Mouse (Mus musculus): Measurements from ENCODE around the gene Mfge8. TPM values are rescaled to one million over a fixed set of nuclear protein-coding genes. Genes with fewer than 3 reads are reported as not detected.

The Mfge8 gene
- total and polyA plus RNA-seq, 3 experiments = 4.9 to 9.5 TPM; not detected in 1

DNA sequence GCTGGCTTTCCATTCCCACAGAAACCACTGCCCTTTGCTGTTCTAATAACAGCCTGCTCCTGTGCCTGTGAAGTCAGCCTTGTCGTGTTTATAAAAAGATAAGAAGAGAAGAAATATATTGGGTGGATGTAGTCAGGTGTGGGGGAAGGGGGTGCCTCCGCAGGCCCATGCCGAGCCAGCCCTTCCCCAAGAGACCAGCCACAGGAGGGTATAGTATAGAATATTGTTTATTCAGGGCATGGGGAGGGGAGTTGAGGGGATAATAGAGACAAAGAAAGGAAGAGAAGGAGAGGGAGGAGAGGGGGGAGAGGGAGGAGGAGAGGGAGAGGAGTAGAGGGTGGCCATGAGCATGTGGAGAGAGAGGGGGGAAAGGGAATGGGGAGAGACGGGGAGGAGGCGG is 40.4 kb upstream of the Mfge8 start:
- Histone ChIP-seq H3K4me3 (ENCODE audit: control insufficient read depth in 1 of 2, insufficient read depth in 1 of 2, low read depth in 2 of 2, low read length in 2 of 2) (no peak overlapping the region), H3K9me3 (replicated peaks; ENCODE audit: insufficient read depth, low read length) (no peaks in the 10 kb centered on the region), H3K4me1 (ENCODE audit: control insufficient read depth in 1 of 2, insufficient read depth in 2 of 2, low read length in 2 of 2) (peaks cover 0 to 7% of the 10 kb centered on the region in 2 experiments; a peak in 1 of 4 replicates), H3K27me3 (ENCODE audit: control insufficient read depth in 1 of 2, insufficient read depth in 2 of 2, low read length in 2 of 2) (no peaks in the 10 kb centered on the region), H3K9ac (ENCODE audit: control insufficient read depth, low read depth, low read length, poor library complexity, severe bottlenecking) (no peak overlapping the region), H3K79me2 (ENCODE audit: control insufficient read depth, insufficient read depth, low read length, poor library complexity) (no peaks in the 10 kb centered on the region), H3K36me3 (ENCODE audit: control insufficient read depth in 1 of 2, insufficient read depth in 2 of 2, low read length in 2 of 2) (peaks cover 0 to 5% of the 10 kb centered on the region in 2 experiments; a peak in 2 of 4 replicates), H3K27ac (ENCODE audit: control insufficient read depth, low read depth, low read length) (no peak overlapping the region)
- no peak for DNase-seq (ENCODE audit: low read depth, low spot score)
- no peak for TF ChIP-seq POLR2AphosphoS2 (IDR thresholded peaks at IDR 0.05; ENCODE audit: low read length)
- no peak for TF ChIP-seq RCOR1 (IDR thresholded peaks at IDR 0.05; ENCODE audit: low read depth, low read length)
- TF ChIP-seq EP300 (IDR thresholded peaks at IDR 0.05; ENCODE audit: low read depth in 1 of 2, low read length in 2 of 2) = no peak
- TF ChIP-seq JUND (IDR thresholded peaks at IDR 0.05; ENCODE audit: low read depth, low read length) = no peak
- TF ChIP-seq RAD21 (IDR thresholded peaks at IDR 0.05; ENCODE audit: low read depth, low read length) = no peak
- no peak for TF ChIP-seq NRF1 (IDR thresholded peaks at IDR 0.05; ENCODE audit: insufficient read depth, low read depth, low read length, poor library complexity, severe bottlenecking)
- TF ChIP-seq TCF12 (IDR thresholded peaks at IDR 0.05; ENCODE audit: low read depth, low read length) = no peak
- no peak for TF ChIP-seq SIN3A (IDR thresholded peaks at IDR 0.05; ENCODE audit: low read length)
- no peak for TF ChIP-seq E2F4 (IDR thresholded peaks at IDR 0.05; ENCODE audit: borderline replicate concordance, low read depth, low read length)
- TF ChIP-seq CTCF (IDR thresholded peaks at IDR 0.05 in 2 of 3, conservative IDR thresholded peaks at IDR 0.05 in 1 of 3; ENCODE audit: control insufficient read depth in 1 of 3, insufficient read depth in 1 of 3, low read depth in 2 of 3, low read length in 3 of 3, poor library complexity in 1 of 3, severe bottlenecking in 1 of 3) = no peak
- no peak for TF ChIP-seq MAX (IDR thresholded peaks at IDR 0.05; ENCODE audit: low read length)
- no peak for TF ChIP-seq MAFK (IDR thresholded peaks at IDR 0.05; ENCODE audit: borderline replicate concordance, low read depth, low read length)
- TF ChIP-seq POLR2AphosphoS5 (IDR thresholded peaks at IDR 0.05; ENCODE audit: borderline replicate concordance, low read depth, low read length) = no peak
- no peak for TF ChIP-seq SMC3 (IDR thresholded peaks at IDR 0.05; ENCODE audit: low read depth, low read length)
- no peak for TF ChIP-seq UBTF (IDR thresholded peaks at IDR 0.05; ENCODE audit: borderline replicate concordance, insufficient read depth, low read depth, low read length)
- TF ChIP-seq TBP (IDR thresholded peaks at IDR 0.05; ENCODE audit: low read depth, low read length) = no peak
- no peak for TF ChIP-seq KAT2A (conservative IDR thresholded peaks at IDR 0.05; ENCODE audit: low read depth, low read length)

- DNase-seq (ENCODE audit: low read depth, low spot score) = no peak
- Histone ChIP-seq H3K4me1 (ENCODE audit: control insufficient read depth in 1 of 2, insufficient read depth in 2 of 2, low read length in 2 of 2) (peaks cover 0 to 7% of the 10 kb centered on the region in 2 experiments; a peak in 1 of 4 replicates), H3K27me3 (ENCODE audit: control insufficient read depth in 1 of 2, insufficient read depth in 2 of 2, low read length in 2 of 2) (0 out of 4 replicates have a peak, but pooled peaks cover 0 to 2% of the 10 kb centered on the region in 2 experiments), H3K79me2 (ENCODE audit: control insufficient read depth, insufficient read depth, low read length, poor library complexity) (no peaks in the 10 kb centered on the region), H3K36me3 (ENCODE audit: control insufficient read depth in 1 of 2, insufficient read depth in 2 of 2, low read length in 2 of 2) (peaks cover 0 to 5% of the 10 kb centered on the region in 2 experiments; a peak in 2 of 4 replicates), H3K4me3 (ENCODE audit: control insufficient read depth in 1 of 2, insufficient read depth in 1 of 2, low read depth in 2 of 2, low read length in 2 of 2) (no peak overlapping the region), H3K9me3 (replicated peaks; ENCODE audit: insufficient read depth, low read length) (no peaks in the 10 kb centered on the region), H3K27ac (ENCODE audit: control insufficient read depth, low read depth, low read length) (no peak overlapping the region), H3K9ac (ENCODE audit: control insufficient read depth, low read depth, low read length, poor library complexity, severe bottlenecking) (no peak overlapping the region)
- no peak for TF ChIP-seq E2F4 (IDR thresholded peaks at IDR 0.05; ENCODE audit: borderline replicate concordance, low read depth, low read length)
- no peak for TF ChIP-seq NRF1 (IDR thresholded peaks at IDR 0.05; ENCODE audit: insufficient read depth, low read depth, low read length, poor library complexity, severe bottlenecking)
- no peak for TF ChIP-seq GATA1 (IDR thresholded peaks at IDR 0.05; ENCODE audit: low read depth, low read length)
- TF ChIP-seq SMC3 (IDR thresholded peaks at IDR 0.05; ENCODE audit: low read depth, low read length) = no peak
- no peak for TF ChIP-seq ETS1 (IDR thresholded peaks at IDR 0.05; ENCODE audit: low read depth, low read length)
- TF ChIP-seq USF1 (IDR thresholded peaks at IDR 0.05; ENCODE audit: low read depth, low read length) = no peak
- TF ChIP-seq KAT2A (conservative IDR thresholded peaks at IDR 0.05; ENCODE audit: low read depth, low read length) = no peak
- TF ChIP-seq ZNF384 (IDR thresholded peaks at IDR 0.05; ENCODE audit: low read depth, low read length) = no peak
- no peak for TF ChIP-seq MAFK (IDR thresholded peaks at IDR 0.05; ENCODE audit: borderline replicate concordance, low read depth, low read length)
- no peak for TF ChIP-seq CHD1 (IDR thresholded peaks at IDR 0.05; ENCODE audit: low read depth, low read length)
- no peak for TF ChIP-seq POLR2AphosphoS2 (IDR thresholded peaks at IDR 0.05; ENCODE audit: low read length)
- TF ChIP-seq USF2 (IDR thresholded peaks at IDR 0.05; ENCODE audit: borderline replicate concordance in 1 of 2, insufficient read depth in 1 of 2, low read depth in 1 of 2, low read length in 2 of 2) = no peak
Observed at GRCm38 (mm10) chr7:79187591-79187990, 38.7 kb upstream of the Mfge8 start.

Measured in MEL (cell line).